Mouse (Mus musculus) myocyte (in vitro differentiated cells): ENCODE results near the gene Tmem255b.

Source experiments
- E2F4 ChIP-seq: IDR thresholded peaks from one replicate; pipeline ENCODE4 v1.6.1; 2011; ENCODE audit warnings: mild to moderate bottlenecking, control low read depth, moderate library complexity; ENCODE audit not compliant: insufficient read depth
- POLR2A ChIP-seq: IDR thresholded peaks from one replicate; pipeline ENCODE4 v1.6.1; 2011; ENCODE audit warnings: low read depth, mild to moderate bottlenecking, control low read depth, moderate library complexity; ENCODE audit not compliant: insufficient read length
- POLR2AphosphoS2 ChIP-seq: IDR thresholded peaks from one replicate; pipeline ENCODE4 v1.6.1; 2011; ENCODE audit warnings: low read depth, control low read depth; ENCODE audit not compliant: insufficient read length
- REST ChIP-seq: IDR thresholded peaks from one replicate; pipeline ENCODE4 v1.6.1; 2011; ENCODE audit warnings: mild to moderate bottlenecking, control low read depth, moderate library complexity; ENCODE audit not compliant: insufficient read depth, insufficient read length

- no peak for TF ChIP-seq POLR2A
- no peak for TF ChIP-seq REST
- no peak for TF ChIP-seq E2F4
- no peak for TF ChIP-seq POLR2AphosphoS2
Measured at GRCm38 (mm10) chr8:13489986-13490910, 55.3 kb downstream of the Tmem255b start.
